Mouse (Mus musculus) brown adipose tissue, adult 24 weeks (tissue): Measurements from ENCODE around the gene Ncoa4. TPM values are rescaled to one million over a fixed set of nuclear protein-coding genes. Genes with fewer than 3 reads are reported as not detected.

Source experiments
- H3K27ac ChIP-seq: fragments of 200-500 bp; replicated peaks from 2 replicates; pipeline ENCODE4 v1.5.1; 2012; ENCODE audit warnings: low read depth, mild to moderate bottlenecking, low read length
- H3K4me1 ChIP-seq: fragments of 200-500 bp; 2 replicates; pipeline ENCODE4 v1.6.1; 2012; ENCODE audit warnings: low read length, mixed read lengths; ENCODE audit not compliant: control insufficient read depth, insufficient read depth, insufficient read length
- H3K4me3 ChIP-seq: fragments of 200-500 bp; 2 replicates; pipeline ENCODE4 v1.5.1; 2012; ENCODE audit warnings: low read depth, mild to moderate bottlenecking, low read length, moderate library complexity; ENCODE audit not compliant: insufficient read depth
- polyA plus RNA-seq: library from polyadenylated mRNA; stranded (reverse); fragments of >200 nt; gene quantifications from 2 replicates; pipeline ENCODE4 v1.2.4, GENCODE M21; 2012; ENCODE audit not compliant: missing spikeins, insufficient read depth, insufficient read length

The Ncoa4 gene
- polyA plus RNA-seq, 1 experiment = 117 TPM

DNA sequence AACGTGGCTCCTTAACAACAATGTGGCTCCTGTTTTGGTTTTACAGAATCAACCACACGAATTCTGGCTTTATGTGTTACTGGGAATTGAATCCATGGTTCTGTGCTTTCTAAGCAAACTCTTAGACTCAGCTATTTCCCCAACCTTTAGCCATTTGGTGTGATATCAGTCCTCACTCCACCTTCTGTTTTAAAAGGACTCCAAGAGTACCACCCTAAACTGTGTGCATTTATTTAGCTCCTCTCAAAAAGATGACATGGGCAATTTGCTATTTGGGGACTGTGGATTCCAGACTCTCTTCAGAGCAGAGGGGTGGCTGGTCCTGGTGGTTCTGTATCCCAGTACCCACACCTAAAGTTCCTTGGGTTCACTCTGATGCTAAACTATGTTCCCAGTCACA is 13.1 kb upstream of the Ncoa4 start:
- no peaks in the 10 kb centered on the region for H3K4me1 ChIP-seq
- no peak overlapping the region for H3K27ac ChIP-seq
- no peak overlapping the region for H3K4me3 ChIP-seq

DNA sequence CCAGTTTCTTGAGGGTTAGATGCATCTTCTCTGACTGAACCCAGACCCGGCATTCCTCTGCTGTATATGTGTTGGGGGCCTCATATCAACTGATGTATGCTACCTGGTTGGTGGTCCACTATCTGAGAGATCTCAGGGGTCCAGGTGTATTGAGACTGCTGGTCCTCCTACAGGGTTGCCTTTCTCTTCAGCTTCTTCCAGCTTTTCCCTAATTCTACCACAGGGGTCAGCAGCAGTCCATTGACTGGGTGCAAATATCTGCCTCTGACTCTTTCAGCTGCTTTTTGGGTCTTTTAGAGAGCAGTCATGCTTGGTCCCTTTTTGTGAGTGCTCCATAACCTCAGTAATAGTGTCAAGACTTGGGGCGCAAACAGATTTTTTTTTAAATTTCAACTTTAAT is 8.8 kb upstream of the Ncoa4 start:
- Histone ChIP-seq H3K27ac (no peak overlapping the region), H3K4me3 (no peak overlapping the region), H3K4me1 (no peaks in the 10 kb centered on the region)

DNA sequence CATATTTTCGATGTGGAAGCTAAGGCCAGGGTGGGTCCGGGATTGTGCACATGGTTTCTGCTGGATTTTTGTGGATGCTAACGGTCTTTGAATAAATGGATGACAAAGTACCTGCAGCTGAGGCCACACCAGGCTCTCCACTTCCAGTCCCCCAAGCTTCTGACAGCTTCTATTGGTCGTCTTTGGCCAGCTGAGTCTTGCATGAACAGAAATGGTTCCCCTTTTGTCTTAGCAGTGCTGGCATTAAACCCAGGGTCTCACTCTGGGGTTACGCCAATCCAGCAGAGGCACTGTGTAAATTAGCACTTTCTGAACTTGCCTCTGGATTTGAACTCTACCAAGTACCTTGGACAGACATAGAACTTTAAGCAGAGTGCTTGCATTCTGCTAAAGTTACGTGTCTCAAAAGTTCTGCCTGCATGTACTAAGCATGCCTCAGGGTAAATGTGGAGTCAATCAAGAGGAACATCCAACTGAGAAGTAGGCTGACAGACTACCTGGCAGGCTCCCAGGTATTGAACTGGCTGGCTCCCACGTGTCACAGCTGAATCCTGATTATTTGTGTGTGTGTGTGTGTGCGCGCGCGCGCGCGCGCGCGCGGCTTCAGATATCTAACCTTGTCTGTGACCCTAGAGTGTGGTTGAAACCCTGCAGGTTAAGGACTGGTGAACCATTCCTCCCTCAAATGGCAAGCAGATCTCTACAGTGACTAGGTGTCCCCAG is 7.3 kb upstream of the Ncoa4 start:
- H3K27ac ChIP-seq = no peak overlapping the region
- no peak overlapping the region for H3K4me3 ChIP-seq
- no peaks in the 10 kb centered on the region for H3K4me1 ChIP-seq

DNA sequence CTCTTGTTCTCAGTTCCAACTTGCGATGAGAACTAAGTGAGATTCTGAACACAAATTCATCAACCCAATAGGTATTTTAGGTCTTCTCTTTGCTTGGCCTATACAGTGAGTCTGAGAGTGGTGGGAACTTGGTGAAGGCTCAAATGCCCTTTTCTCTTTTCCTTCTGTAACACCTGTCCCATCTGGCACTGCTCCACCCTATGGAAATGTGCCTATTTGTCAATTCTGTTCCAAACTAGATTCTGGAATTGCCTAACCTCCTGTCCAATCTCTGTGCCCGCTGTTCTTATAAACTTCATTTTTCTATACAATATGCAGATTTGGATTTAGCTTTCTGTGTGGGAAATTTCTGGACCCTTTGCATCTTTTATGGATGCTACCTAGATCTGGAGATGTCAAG is 6.5 kb upstream of the Ncoa4 start:
- no peak overlapping the region for H3K27ac ChIP-seq
- H3K4me1 ChIP-seq = no peaks in the 10 kb centered on the region
- H3K4me3 ChIP-seq = no peak overlapping the region

DNA sequence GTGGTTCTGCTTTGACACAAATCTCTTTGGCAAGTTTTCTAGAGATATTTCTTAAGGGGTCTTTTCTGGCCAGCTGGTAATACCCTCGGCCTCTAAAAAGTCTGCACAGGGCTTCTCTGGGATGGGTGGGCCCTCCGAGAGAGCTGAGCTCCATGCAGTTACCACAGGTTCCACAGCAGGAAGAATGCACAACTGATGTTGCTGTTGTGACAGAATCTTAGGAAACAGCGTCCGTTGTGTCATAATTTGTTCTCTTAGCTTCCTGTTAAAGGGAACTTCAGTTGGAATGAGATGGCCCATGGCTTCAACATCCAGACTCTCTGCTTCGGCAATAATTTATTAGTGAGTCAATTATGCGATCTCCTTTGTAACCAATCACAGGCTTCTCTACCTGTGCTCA is 4.9 kb upstream of the Ncoa4 start:
- no peak overlapping the region for H3K27ac ChIP-seq
- H3K4me1 ChIP-seq = no peaks in the 10 kb centered on the region
- H3K4me3 ChIP-seq = no peak overlapping the region

DNA sequence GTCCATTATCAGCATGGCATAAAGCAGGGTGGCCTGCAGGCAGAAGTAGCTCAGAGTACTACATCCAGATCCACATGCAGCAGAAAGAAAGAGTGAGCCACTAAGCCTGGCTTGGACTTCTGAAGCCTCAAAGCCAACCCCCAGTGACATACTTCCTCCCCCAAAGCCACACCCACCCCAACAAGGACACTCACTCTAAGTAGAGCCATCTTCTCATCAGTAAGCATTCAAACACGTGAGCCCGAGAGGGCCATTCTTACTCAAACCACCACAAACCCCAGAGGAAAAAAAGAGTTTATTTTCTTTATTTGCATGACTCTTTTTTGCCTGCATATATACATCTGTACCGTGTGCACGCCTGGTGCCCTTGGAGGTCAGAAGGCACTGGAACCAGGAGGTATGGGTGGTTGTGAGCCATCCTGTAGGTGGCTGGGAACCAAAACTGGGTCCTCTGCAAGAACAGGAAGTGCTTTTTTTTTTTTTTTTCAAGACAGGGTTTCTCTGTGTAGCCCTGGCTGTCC is 455 bp upstream of the Ncoa4 start:
- Histone ChIP-seq H3K4me1 (peaks cover 11% of the 10 kb centered on the region), H3K27ac (peak overlapping the region; percentile 79), H3K4me3 (peak overlapping the region; percentile 61)

DNA sequence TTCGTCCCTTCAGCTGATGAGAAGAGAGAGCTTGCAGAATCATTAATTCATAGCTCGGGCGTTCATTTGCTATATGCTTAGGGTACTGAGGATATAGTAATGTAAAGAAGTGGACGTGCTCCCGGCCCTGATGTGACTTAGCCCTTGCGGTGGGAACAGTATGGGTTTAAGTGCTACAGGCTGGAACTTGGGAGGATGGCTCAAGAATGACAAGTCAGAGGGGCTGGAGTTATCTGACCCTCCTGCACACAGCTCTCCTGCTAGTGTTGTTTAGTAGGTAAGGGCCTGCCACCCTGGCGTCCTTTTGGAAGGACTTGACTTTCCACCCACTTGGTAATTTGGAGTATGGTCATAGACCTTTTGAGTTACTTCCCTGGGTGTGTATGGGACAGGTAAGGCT is 898 bp downstream of the Ncoa4 start:
- peaks cover 13% of the 10 kb centered on the region for H3K4me1 ChIP-seq
- H3K4me3 ChIP-seq = peak overlapping the region; percentile 94
- H3K27ac ChIP-seq = peak overlapping the region; percentile 97

DNA sequence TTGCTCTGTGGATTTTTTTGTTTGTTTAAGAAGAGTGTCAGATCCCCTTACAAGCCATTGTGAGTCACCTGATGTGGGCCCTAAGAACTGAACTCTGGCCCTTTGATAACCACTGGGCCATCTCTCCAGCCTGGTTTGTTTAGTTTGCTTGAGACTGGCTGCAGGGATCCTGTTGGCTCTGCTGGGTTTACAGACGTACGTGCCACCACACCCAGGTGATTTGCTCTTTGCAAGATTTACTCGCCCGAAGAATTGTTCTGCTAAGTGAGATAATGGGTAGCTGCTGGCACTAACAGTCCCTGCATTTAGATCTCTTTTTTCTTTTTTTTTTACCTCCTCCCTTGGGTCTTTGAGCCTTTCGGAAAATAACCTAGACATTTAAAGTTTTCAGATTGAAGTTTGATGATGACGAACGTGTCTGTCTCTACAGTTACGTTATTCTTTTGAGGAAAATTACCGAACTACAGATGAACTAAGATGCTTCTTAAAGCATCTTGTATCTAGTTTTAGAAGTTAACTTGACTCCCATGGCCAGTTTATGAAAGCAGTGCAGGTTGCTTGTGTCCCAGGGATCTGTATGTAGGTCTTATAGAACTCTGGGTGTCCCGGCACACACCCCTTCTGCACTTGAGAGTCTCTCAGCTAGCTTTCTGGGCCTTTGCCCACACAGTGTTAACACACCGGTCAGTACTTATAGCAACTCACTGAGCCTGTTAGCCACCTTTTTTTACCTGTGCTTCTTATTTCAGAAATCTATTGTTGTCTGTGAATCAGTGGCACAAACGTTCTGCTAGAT is 1.6 kb downstream of the Ncoa4 start:
- Histone ChIP-seq H3K27ac (no peak overlapping the region; the same call in 1 of the 2 replicates), H3K4me3 (peak overlapping the region; percentile 94), H3K4me1 (peaks cover 13% of the 10 kb centered on the region)

DNA sequence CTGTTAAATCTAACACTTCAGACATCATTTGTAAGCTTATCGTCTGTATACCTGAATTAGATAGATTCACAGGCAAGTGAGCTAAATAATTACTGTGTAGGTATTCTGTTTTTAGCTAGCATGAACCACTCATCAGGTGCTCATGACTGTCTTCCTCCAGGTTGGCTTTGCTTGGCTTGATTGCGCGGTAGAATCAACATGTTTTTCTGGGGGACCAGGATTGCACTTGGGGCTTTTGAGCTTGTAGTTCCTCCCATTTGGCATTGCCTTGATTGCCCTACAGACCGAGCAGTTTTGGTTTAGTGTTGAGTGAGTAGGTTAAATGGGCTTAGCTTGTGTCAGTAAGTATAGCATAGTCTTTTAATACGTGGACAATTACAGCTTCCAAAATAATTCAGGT is 2.6 kb downstream of the Ncoa4 start:
- no peak overlapping the region for H3K27ac ChIP-seq
- peaks cover 16% of the 10 kb centered on the region for H3K4me1 ChIP-seq
- H3K4me3 ChIP-seq = no peak overlapping the region

DNA sequence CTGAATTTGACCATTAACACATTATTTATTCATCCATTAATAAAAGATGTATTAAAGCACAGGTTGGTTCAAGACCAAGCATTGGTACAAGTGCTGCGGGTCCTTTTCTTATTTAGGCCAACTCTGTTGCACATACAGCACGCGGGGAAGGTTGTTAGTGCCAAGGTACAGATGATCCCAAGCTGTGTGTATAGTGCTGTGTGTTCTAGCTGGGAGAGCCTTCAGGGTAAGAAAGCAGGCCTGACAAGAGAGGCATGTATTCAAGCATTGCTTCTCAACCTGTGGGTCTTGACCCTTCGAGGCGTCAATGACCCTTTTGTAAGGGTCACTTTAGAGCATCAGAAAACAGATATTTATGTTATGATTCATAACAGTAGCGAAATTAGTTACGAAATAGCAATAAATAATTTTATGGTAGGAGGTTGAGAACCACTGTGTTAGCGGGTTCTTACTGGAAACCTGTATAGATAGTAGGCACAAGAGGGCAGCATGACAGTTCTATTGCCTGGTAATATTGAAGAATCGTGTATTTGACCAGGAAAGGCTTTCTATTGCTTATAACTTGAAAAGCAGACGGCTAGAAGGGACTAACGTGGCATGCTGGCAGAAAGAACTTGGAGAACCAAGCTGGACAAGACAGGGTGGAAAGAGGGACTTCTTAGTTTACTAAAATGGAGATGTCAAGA is 3.7 kb downstream of the Ncoa4 start:
- Histone ChIP-seq H3K4me1 (peaks cover 21% of the 10 kb centered on the region), H3K27ac (peak overlapping the region; percentile 76), H3K4me3 (no peak overlapping the region)

DNA sequence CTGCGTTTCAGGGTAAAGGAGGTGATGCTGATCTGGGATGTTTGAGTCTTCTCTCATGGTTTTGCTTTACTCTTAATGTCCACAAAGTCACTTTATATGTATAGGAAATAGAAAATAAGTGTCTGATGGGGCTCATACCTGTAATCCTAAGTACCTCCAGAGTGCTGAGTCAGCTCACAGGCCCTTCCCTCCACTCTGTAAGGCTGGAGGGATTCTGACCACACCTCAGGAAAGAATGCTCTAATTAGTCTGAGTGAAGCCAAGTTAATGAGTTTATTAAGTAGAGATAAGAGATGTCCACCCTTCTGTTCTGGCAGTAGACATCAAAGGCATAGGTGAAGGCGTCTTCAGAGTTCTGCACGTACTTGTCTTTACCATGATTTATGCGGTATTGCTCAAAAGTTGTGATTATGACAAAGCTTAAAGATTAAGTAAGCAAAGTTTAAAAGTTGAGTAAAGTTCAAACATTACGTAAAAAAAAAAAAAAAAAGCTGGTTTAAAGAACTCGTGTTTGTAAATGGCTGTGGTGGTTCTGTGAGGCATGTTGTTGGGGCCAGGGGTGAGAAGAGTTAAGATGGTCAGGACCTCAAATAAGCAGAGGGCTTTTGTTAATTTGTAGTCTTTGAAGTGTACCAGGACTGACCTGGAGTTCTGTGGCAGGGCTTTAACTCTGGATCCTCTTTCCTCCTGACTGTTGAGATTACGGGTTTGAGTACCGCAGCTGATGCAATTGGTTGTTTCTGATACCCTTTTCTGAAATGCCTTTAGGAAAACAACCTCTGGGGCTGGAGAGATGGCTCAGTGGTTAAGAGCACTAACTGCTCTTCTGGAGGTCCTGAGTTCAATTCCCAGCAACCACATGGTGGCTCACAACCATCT is 4.7 kb downstream of the Ncoa4 start:
- no peak overlapping the region for H3K4me3 ChIP-seq
- peaks cover 22% of the 10 kb centered on the region for H3K4me1 ChIP-seq
- H3K27ac ChIP-seq = peak overlapping the region; percentile 76

DNA sequence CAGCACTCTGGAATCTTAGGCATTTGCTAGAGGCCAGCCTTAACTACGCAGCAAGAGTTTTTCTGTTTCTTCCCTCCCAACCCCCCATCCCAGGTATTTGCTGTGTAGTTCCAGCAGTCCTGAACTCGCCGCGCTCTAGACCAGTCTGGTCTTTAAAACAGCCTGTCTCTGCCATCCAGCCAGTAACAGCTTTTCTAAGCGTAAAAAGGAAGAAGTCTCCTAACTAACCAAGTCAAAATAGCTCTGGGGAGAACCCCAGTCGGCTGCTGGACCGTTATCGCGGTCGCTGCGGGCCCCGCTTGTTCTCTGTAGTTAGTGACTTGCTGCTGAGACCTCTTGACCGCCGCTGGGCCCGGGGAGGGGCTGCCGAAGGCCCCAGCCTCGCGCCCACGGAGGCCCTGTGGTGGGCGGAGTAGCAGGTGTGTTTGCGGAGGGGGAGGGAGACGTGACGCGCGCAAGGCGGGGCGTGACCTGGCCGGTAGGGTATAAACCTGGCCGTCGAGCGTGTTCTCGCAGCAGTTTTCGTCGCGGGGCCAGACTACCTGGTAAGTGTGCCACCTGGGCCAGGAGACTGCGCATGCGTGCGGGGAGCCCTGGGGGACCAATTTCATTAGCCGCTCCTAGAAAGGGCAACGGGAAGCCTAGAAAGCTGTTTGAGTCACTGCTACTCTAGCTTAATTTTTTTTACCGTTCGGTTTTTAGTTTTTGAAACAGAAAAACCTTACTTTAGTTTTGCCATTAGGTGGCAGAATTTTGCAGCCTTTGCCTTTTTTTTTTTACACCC is 5.8 kb downstream of the Ncoa4 start:
- Histone ChIP-seq H3K4me3 (peak overlapping the region; percentile 45), H3K4me1 (peaks cover 24% of the 10 kb centered on the region), H3K27ac (peak overlapping the region; percentile 48)

DNA sequence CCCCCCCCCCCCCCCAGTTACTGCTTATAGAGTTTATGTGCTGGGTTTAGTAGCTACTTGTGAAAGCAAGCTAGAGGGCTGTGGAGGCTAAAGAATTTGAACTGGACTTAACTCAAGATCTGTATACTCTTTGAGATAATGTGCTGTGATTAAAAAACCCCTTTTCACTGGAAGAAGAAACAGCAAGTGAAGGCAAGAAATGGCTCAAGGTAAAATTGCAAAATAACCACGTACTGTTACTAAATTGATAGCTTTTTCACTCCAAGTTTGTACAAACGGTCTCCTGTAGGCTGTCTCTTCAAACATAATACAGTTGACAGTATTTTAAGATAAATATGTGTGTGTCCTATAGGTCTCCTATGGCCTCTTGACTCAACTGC is 6.4 kb downstream of the Ncoa4 start:
- Histone ChIP-seq H3K4me1 (peaks cover 23% of the 10 kb centered on the region), H3K27ac (no peak overlapping the region), H3K4me3 (no peak overlapping the region)

DNA sequence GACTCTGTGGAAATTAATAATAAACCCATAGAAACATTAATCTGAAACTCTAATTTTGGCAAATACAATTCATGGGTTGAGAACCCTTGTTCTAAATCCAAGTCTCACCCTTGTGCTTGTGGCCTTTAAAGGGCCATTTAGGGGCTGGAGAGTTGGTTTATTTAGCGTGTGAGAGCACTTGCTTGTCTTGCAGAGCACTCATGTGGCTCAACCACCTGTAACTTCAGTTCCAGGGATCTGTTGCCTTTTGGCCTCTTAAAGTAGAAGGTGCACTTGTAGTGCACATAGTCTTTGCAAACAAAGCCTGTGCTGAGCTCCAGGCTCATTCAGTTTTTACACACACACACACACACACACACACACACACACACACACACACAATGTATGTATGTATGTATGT is 7.2 kb downstream of the Ncoa4 start:
- Histone ChIP-seq H3K4me3 (no peak overlapping the region), H3K4me1 (peaks cover 21% of the 10 kb centered on the region), H3K27ac (0 out of 2 replicates have a peak overlapping the region, but pooled peaks have one; percentile 30)
